Mouse (Mus musculus): ENCODE data around the gene Emp2. TPM values are rescaled to one million over a fixed set of nuclear protein-coding genes. Genes with fewer than 3 reads are reported as not detected.

Gene Emp2
- total RNA-seq (2015) (not detected in 2 replicates), total RNA-seq (2017) (0.07 and 0.33 TPM in 2 replicates)

GRCm38 (mm10) chr16:10313646-10314088 is at the start of gene Emp2:
Gene Emp2 (minus strand): TSS chr16:10313968.
- ATAC-seq (ENCODE audit: poor library complexity, severe bottlenecking): no peak

- no peak for ATAC-seq (ENCODE audit: poor library complexity, severe bottlenecking)
Observed at GRCm38 (mm10) chr16:10363061-10363460, 49.3 kb upstream of the Emp2 start.

- no peak for ATAC-seq (ENCODE audit: poor library complexity, severe bottlenecking)
Observed at GRCm38 (mm10) chr16:10359241-10359640, 45.5 kb upstream of the Emp2 start.

DNA sequence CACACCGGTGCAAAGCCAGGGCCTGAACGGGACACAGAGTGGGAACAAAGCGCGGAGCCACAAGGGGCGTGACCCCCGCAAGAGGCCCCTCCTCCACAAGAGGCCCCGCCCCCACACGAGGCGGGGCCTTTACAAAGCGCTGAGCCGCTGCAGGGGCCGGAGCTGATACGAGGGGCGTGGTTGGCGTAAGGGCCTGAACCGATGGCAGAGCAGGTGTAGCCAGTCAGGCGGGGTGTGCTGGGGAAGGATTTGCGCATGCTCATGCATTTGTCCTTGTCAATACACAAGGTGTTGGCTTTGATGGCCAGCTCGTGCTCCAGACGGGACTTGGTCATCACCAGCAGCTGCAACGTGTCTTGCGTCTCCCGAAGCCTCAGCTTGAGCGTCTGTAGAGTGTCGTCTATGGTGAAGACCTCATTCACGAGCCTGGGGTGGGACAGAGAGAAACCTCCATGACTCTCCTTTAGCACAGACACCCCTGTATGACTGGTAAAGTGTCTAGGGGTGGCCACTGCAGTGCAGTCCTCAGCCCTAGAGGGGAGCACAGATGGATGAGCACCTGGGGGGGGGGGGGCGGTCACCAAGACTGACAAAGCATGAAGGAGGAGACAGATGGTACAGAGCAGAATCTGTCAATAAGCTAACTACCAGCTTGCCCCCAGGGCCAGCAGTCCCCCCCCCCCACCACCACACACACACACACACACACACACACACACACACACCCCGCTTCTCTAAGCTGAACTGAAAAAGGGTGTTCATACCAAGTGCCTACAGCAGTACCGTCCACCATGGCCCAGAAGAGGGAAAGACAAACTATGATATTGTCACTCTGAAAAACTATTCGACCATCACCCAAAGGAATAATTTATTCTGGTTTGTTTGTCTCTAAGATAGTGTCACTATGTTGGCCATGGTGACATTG is 44.5 kb upstream of the Emp2 start:
- ATAC-seq (ENCODE audit: poor library complexity, severe bottlenecking): peak; percentile 24; the same call in 1 of the 2 replicates

DNA sequence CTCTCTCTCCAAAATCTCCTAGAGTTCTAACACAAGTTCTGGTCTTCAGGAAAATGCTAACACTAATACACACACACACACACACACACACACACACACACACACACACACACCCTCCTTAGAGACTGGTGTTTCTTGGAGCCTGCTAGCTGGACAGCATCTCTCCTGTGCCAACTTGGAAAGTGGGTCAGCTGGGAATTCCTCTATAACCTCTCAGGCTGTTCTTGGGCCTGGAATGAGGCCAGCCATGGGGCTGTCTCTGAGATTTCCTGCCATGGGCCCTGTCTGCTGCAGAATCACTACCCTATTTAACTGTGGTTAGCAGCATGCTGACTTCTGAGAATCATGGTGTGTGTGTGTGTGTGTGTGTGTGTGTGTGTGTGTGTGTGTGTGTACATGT is 41.2 kb upstream of the Emp2 start:
- no peak for ATAC-seq (ENCODE audit: poor library complexity, severe bottlenecking)

DNA sequence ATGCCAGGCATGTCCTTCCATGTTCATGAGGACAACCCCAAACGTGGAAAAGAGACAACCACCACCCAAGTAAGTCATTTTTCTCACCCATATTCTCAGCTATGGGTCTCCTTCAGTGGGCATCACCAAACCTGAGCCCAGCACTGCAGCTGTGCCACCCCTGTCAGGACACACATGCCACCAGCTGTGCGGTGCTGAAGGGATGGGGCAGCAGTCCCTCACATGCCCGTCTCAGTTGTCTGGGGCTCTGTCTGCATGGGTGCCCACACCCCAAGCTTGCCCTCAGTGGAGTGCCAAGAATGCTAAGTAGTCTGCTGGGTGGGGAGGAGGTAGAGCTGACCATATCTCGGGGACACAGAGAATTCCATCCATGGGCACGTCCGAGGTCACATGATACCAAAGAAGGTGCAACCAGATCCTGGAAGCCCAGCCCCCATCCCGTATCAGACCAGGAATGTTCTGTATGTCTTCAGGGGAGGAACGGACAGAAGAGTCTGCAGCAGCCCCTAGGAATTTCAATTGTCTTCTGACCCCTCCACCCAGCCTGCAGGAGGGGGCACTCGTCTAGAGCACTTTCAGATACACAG is 37.4 kb upstream of the Emp2 start:
- ATAC-seq (ENCODE audit: poor library complexity, severe bottlenecking): no peak

GRCm38 (mm10) chr16:10349876-10350275 is 36.1 kb upstream of the Emp2 start:
- ATAC-seq (ENCODE audit: poor library complexity, severe bottlenecking): no peak

GRCm38 (mm10) chr16:10349436-10349835 is 35.7 kb upstream of the Emp2 start:
- ATAC-seq (ENCODE audit: poor library complexity, severe bottlenecking): no peak

GRCm38 (mm10) chr16:10347551-10347950 is 33.8 kb upstream of the Emp2 start:
- no peak for ATAC-seq (ENCODE audit: poor library complexity, severe bottlenecking)

DNA sequence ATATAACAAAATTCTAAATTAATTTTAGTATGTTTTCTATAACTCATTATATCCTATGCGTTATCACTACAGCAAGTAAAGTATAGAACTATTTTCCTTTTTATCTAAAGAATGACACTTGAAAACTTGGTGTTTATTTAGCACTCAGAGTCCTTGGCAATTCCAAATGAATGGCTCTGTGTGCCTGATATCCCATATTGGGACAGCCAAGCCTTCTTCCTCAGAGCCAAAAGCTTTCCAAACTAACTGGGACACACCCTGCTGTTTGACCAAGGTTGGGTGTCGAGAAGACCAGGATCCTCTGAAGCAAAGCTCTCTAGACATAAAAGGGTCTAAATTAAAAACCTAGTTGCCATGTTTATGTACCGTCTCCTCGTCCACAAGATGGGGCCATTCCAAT is 27.3 kb upstream of the Emp2 start:
- ATAC-seq (ENCODE audit: poor library complexity, severe bottlenecking): no peak

DNA sequence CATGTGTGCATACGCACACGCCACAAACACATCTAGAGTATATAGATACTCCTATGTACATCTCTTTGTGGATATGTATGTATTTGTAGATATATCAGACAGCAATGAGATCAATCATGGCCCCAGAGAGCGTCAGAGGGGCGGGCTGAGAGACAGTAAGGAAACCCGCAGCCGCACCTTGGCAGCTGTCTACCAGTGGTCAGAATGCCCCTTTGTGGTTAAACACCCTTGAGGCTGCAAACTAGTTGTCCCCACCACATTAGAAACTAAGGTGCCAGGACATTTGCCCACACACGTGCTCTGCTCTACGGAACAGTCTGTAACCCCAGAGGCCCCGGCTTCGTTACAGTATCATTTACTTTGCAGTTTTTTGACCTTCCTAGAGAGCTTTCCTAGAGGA is 26.2 kb upstream of the Emp2 start:
- no peak for ATAC-seq (ENCODE audit: poor library complexity, severe bottlenecking)

DNA sequence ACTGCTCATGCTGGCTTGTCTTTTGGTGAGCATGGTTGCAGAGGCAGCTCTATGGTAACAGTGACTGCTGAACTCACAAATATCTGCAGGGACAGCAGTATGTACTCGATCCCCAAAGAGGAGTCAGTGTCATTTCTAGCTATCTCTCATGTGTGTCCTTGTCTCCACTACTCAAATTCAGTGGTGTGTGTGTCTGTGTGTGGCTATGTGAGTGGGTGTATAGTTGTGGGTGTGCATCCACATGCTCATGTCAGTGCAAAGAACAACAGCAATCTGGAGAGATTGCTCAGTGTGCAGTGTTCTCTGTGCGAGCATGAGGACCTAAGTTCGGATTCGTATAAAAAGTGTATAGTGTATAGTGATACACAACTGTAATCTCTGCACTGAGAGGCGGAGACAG is 24.8 kb upstream of the Emp2 start:
- no peak for ATAC-seq (ENCODE audit: poor library complexity, severe bottlenecking)

- ATAC-seq (ENCODE audit: poor library complexity, severe bottlenecking): no peak
Observed at GRCm38 (mm10) chr16:10337422-10338197, 23.8 kb upstream of the Emp2 start.

- no peak for ATAC-seq (ENCODE audit: poor library complexity, severe bottlenecking)
Observed at GRCm38 (mm10) chr16:10336454-10337421, 23.0 kb upstream of the Emp2 start.

- no peak for ATAC-seq (ENCODE audit: poor library complexity, severe bottlenecking)
Observed at GRCm38 (mm10) chr16:10335953-10336352, 22.2 kb upstream of the Emp2 start.

DNA sequence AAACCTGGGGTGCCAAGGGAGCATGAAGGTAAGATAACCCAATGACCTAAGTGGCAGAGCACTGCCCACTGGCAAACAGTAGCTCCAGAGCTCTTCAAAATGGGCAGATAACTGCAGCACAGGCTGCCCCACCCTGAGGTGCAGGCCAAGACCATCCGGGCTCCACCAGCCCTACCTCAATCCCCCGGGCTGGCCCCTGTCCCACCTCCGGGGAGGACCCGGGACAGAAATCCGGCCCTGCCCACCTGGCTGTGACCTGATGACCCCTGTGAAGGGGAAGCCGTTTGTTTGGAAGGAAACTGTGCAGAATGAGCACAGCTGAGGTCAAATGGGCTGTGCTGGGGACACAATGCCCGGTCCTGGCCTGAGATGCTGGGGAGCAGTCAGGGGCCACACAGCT is 19.0 kb upstream of the Emp2 start:
- ATAC-seq (ENCODE audit: poor library complexity, severe bottlenecking): no peak

- no peak for ATAC-seq (ENCODE audit: poor library complexity, severe bottlenecking)
Observed at GRCm38 (mm10) chr16:10330586-10331495, 17.1 kb upstream of the Emp2 start.

- ATAC-seq (ENCODE audit: poor library complexity, severe bottlenecking): no peak
Observed at GRCm38 (mm10) chr16:10327563-10328333, 14.0 kb upstream of the Emp2 start.
